Mouse (Mus musculus): ENCODE measurements around the gene Vinac1. TPM values are rescaled to one million over a fixed set of nuclear protein-coding genes. Genes with fewer than 3 reads are reported as not detected.

Vinac1 gene
- total and polyA plus RNA-seq, 3 experiments = 0.03 TPM; not detected in 2

- peak; percentile 7 for DNase-seq (ENCODE audit: low read depth, low spot score)
- Histone ChIP-seq H3K79me2 (ENCODE audit: control insufficient read depth, insufficient read depth, low read length, poor library complexity) (no peaks in the 10 kb centered on the region), H3K9me3 (replicated peaks; ENCODE audit: insufficient read depth, low read length) (no peaks in the 10 kb centered on the region), H3K4me3 (ENCODE audit: control insufficient read depth in 1 of 2, insufficient read depth in 1 of 2, low read depth in 2 of 2, low read length in 2 of 2) (no peak overlapping the region), H3K27ac (ENCODE audit: control insufficient read depth, low read depth, low read length) (no peak overlapping the region), H3K36me3 (ENCODE audit: control insufficient read depth in 1 of 2, insufficient read depth in 2 of 2, low read length in 2 of 2) (no peaks in the 10 kb centered on the region), H3K27me3 (ENCODE audit: control insufficient read depth in 1 of 2, insufficient read depth in 2 of 2, low read length in 2 of 2) (peaks cover 6 to 11% of the 10 kb centered on the region in 2 experiments; a peak in 3 of 4 replicates), H3K4me1 (ENCODE audit: control insufficient read depth in 1 of 2, insufficient read depth in 2 of 2, low read length in 2 of 2) (no peaks in the 10 kb centered on the region), H3K9ac (ENCODE audit: control insufficient read depth, low read depth, low read length, poor library complexity, severe bottlenecking) (no peak overlapping the region)
- no peak for TF ChIP-seq USF1 (IDR thresholded peaks at IDR 0.05; ENCODE audit: low read depth, low read length)
- no peak for TF ChIP-seq ZKSCAN1 (IDR thresholded peaks at IDR 0.05; ENCODE audit: low read depth, low read length)
- TF ChIP-seq POLR2AphosphoS2 (IDR thresholded peaks at IDR 0.05; ENCODE audit: low read length) = no peak
- TF ChIP-seq USF2 (IDR thresholded peaks at IDR 0.05; ENCODE audit: borderline replicate concordance in 1 of 2, insufficient read depth in 1 of 2, low read depth in 1 of 2, low read length in 2 of 2) = no peak
- peak in 2 of 3 experiments; percentile 5 to 31; a peak in 3 of 6 replicates for TF ChIP-seq CTCF (IDR thresholded peaks at IDR 0.05 in 2 of 3, conservative IDR thresholded peaks at IDR 0.05 in 1 of 3; ENCODE audit: control insufficient read depth in 1 of 3, insufficient read depth in 1 of 3, low read depth in 2 of 3, low read length in 3 of 3, poor library complexity in 1 of 3, severe bottlenecking in 1 of 3)
Measured at GRCm38 (mm10) chr2:129040567-129040966, 7.4 kb downstream of the Vinac1 start.

GRCm38 (mm10) chr2:129038937-129039631 is 8.9 kb downstream of the Vinac1 start:
- Histone ChIP-seq H3K27me3 (ENCODE audit: control insufficient read depth in 1 of 2, insufficient read depth in 2 of 2, low read length in 2 of 2) (peaks cover 13% of the 10 kb centered on the region in 2 experiments; a peak in 3 of 4 replicates), H3K9ac (ENCODE audit: control insufficient read depth, low read depth, low read length, poor library complexity, severe bottlenecking) (no peak overlapping the region)

GRCm38 (mm10) chr2:129038426-129038936 is 9.5 kb downstream of the Vinac1 start:
- Histone ChIP-seq H3K79me2 (ENCODE audit: control insufficient read depth, insufficient read depth, low read length, poor library complexity) (no peaks in the 10 kb centered on the region), H3K36me3 (ENCODE audit: control insufficient read depth in 1 of 2, insufficient read depth in 2 of 2, low read length in 2 of 2) (no peaks in the 10 kb centered on the region), H3K27ac (ENCODE audit: control insufficient read depth, low read depth, low read length) (no peak overlapping the region), H3K4me3 (ENCODE audit: control insufficient read depth in 1 of 2, insufficient read depth in 1 of 2, low read depth in 2 of 2, low read length in 2 of 2) (no peak overlapping the region), H3K9me3 (replicated peaks; ENCODE audit: insufficient read depth, low read length) (no peaks in the 10 kb centered on the region), H3K4me1 (ENCODE audit: control insufficient read depth in 1 of 2, insufficient read depth in 2 of 2, low read length in 2 of 2) (no peaks in the 10 kb centered on the region), H3K9ac (ENCODE audit: control insufficient read depth, low read depth, low read length, poor library complexity, severe bottlenecking) (no peak overlapping the region), H3K27me3 (ENCODE audit: control insufficient read depth in 1 of 2, insufficient read depth in 2 of 2, low read length in 2 of 2) (peaks cover 14 to 16% of the 10 kb centered on the region in 2 experiments)
- no peak for DNase-seq (ENCODE audit: low read depth, low spot score)
- TF ChIP-seq MEF2A (IDR thresholded peaks at IDR 0.05; ENCODE audit: extremely low read depth, insufficient replicate concordance, low read depth, low read length, poor library complexity, severe bottlenecking) = no peak
- no peak for TF ChIP-seq TCF12 (IDR thresholded peaks at IDR 0.05; ENCODE audit: low read depth, low read length)
- TF ChIP-seq SIN3A (IDR thresholded peaks at IDR 0.05; ENCODE audit: low read length) = no peak
- TF ChIP-seq CHD2 (IDR thresholded peaks at IDR 0.05; ENCODE audit: low read length) = no peak
- TF ChIP-seq RCOR1 (IDR thresholded peaks at IDR 0.05; ENCODE audit: low read depth, low read length) = no peak
- no peak for TF ChIP-seq NRF1 (IDR thresholded peaks at IDR 0.05; ENCODE audit: insufficient read depth, low read depth, low read length, poor library complexity, severe bottlenecking)
- no peak for TF ChIP-seq TAL1 (IDR thresholded peaks at IDR 0.05; ENCODE audit: low read length)
- TF ChIP-seq ZC3H11A (IDR thresholded peaks at IDR 0.05; ENCODE audit: low read depth, low read length) = no peak
- TF ChIP-seq TBP (IDR thresholded peaks at IDR 0.05; ENCODE audit: low read depth, low read length) = no peak
- no peak for TF ChIP-seq GATA1 (IDR thresholded peaks at IDR 0.05; ENCODE audit: low read depth, low read length)
- TF ChIP-seq MAZ (IDR thresholded peaks at IDR 0.05; ENCODE audit: low read depth, low read length) = no peak
- TF ChIP-seq CHD1 (IDR thresholded peaks at IDR 0.05; ENCODE audit: low read depth, low read length) = no peak
- no peak for TF ChIP-seq EP300 (IDR thresholded peaks at IDR 0.05; ENCODE audit: low read depth in 1 of 2, low read length in 2 of 2)
- no peak for TF ChIP-seq KAT2A (conservative IDR thresholded peaks at IDR 0.05; ENCODE audit: low read depth, low read length)
- no peak for TF ChIP-seq RAD21 (IDR thresholded peaks at IDR 0.05; ENCODE audit: low read depth, low read length)
- no peak for TF ChIP-seq POLR2A (IDR thresholded peaks at IDR 0.05; ENCODE audit: control insufficient read depth in 1 of 2, insufficient read depth in 1 of 2, low read depth in 1 of 2, low read length in 2 of 2, poor library complexity in 1 of 2)

More at GRCm38 (mm10) chr2:129038937-129039631, 8.9 kb downstream of the Vinac1 start:
- no peak for DNase-seq (ENCODE audit: low read depth, low spot score)
- TF ChIP-seq ZC3H11A (IDR thresholded peaks at IDR 0.05; ENCODE audit: low read depth, low read length) (no peak), MYC (IDR thresholded peaks at IDR 0.05; ENCODE audit: low read depth, low read length) (no peak), POLR2AphosphoS5 (IDR thresholded peaks at IDR 0.05; ENCODE audit: borderline replicate concordance, low read depth, low read length) (no peak), MXI1 (IDR thresholded peaks at IDR 0.05; ENCODE audit: low read depth, low read length) (no peak), RAD21 (IDR thresholded peaks at IDR 0.05; ENCODE audit: low read depth, low read length) (no peak), TAL1 (IDR thresholded peaks at IDR 0.05; ENCODE audit: low read length) (no peak), USF1 (IDR thresholded peaks at IDR 0.05; ENCODE audit: low read depth, low read length) (no peak), NRF1 (IDR thresholded peaks at IDR 0.05; ENCODE audit: insufficient read depth, low read depth, low read length, poor library complexity, severe bottlenecking) (no peak), SMC3 (IDR thresholded peaks at IDR 0.05; ENCODE audit: low read depth, low read length) (no peak), TCF12 (IDR thresholded peaks at IDR 0.05; ENCODE audit: low read depth, low read length) (no peak), MEF2A (IDR thresholded peaks at IDR 0.05; ENCODE audit: extremely low read depth, insufficient replicate concordance, low read depth, low read length, poor library complexity, severe bottlenecking) (no peak), RCOR1 (IDR thresholded peaks at IDR 0.05; ENCODE audit: low read depth, low read length) (no peak)
- H3K27ac ChIP-seq (ENCODE audit: control insufficient read depth, low read depth, low read length) = no peak overlapping the region
- no peaks in the 10 kb centered on the region for H3K79me2 ChIP-seq (ENCODE audit: control insufficient read depth, insufficient read depth, low read length, poor library complexity)
- H3K4me1 ChIP-seq (ENCODE audit: control insufficient read depth in 1 of 2, insufficient read depth in 2 of 2, low read length in 2 of 2) = no peaks in the 10 kb centered on the region
- no peak overlapping the region for H3K4me3 ChIP-seq (ENCODE audit: control insufficient read depth in 1 of 2, insufficient read depth in 1 of 2, low read depth in 2 of 2, low read length in 2 of 2)
- no peaks in the 10 kb centered on the region for H3K9me3 ChIP-seq (replicated peaks; ENCODE audit: insufficient read depth, low read length)
- H3K36me3 ChIP-seq (ENCODE audit: control insufficient read depth in 1 of 2, insufficient read depth in 2 of 2, low read length in 2 of 2) = no peaks in the 10 kb centered on the region

Data from MEL (cell line).